Mouse (Mus musculus): ENCODE measurements at regions not wholly inside any gene's neighbourhood (a gene's known extent, or its start where the extent isn't known, plus 50 kb on each side); places are given as distances from the start of the nearest gene placed in this dataset.
A peak's percentile ranks its signal among the peaks of the same experiment; 100 is the strongest.

GRCm38 (mm10) chr1:185103803-185104202 is 100.1 kb upstream of the Rab3gap2 start:
- H3K9ac ChIP-seq (ENCODE audit: low read length): no peak overlapping the region
- WGBS: 32% methylated on average over 4 of the region's 4 CpGs
- no peak for ATAC-seq (ENCODE audit: insufficient number of reproducible peaks, insufficient read depth, low FRiP score, low read depth)
- no peaks in the 10 kb centered on the region for H3K27me3 ChIP-seq (ENCODE audit: control insufficient read depth, insufficient read depth, low read length)
- peaks cover 8 to 10% of the 10 kb centered on the region in 2 experiments; a peak in 3 of 4 replicates for H3K4me1 ChIP-seq (ENCODE audit: control insufficient read depth in 2 of 2, insufficient read depth in 2 of 2, low read length in 2 of 2)
- no peaks in the 10 kb centered on the region for H3K36me3 ChIP-seq (ENCODE audit: control insufficient read depth, insufficient read depth, low read length)
- no peaks in the 10 kb centered on the region for H3K9me3 ChIP-seq (ENCODE audit: control insufficient read depth, low read length)
- H3K27ac ChIP-seq (replicated peaks in 1 of 2; ENCODE audit: control insufficient read depth in 1 of 2, insufficient read depth in 1 of 2, low read depth in 2 of 2, low read length in 2 of 2): no peak overlapping the region
- H3K4me3 ChIP-seq (ENCODE audit: control insufficient read depth in 1 of 2, insufficient read depth in 1 of 2, low read depth in 1 of 2, low read length in 2 of 2): no peak overlapping the region
- no peak overlapping the region for H3K4me2 ChIP-seq (ENCODE audit: low read length)

GRCm38 (mm10) chr1:185098975-185099958 is 99.9 kb upstream of the Mark1 start:
- ATAC-seq (ENCODE audit: insufficient number of reproducible peaks, insufficient read depth, low FRiP score, low read depth): no peak
- H3K4me2 ChIP-seq (ENCODE audit: low read length): no peak overlapping the region; the same call in 1 of the 2 replicates
- no peak overlapping the region for H3K9ac ChIP-seq (ENCODE audit: low read length)

GRCm38 (mm10) chr1:185098195-185098974 is 99.0 kb upstream of the Mark1 start:
- no peak for ATAC-seq (ENCODE audit: insufficient number of reproducible peaks, insufficient read depth, low FRiP score, low read depth)
- Histone ChIP-seq H3K4me2 (ENCODE audit: low read length) (peak overlapping the region; percentile 16), H3K4me3 (ENCODE audit: control insufficient read depth in 1 of 2, insufficient read depth in 1 of 2, low read depth in 1 of 2, low read length in 2 of 2) (no peak overlapping the region), H3K9ac (ENCODE audit: low read length) (no peak overlapping the region), H3K4me1 (ENCODE audit: control insufficient read depth in 2 of 2, insufficient read depth in 2 of 2, low read length in 2 of 2) (peaks cover 11 to 19% of the 10 kb centered on the region in 2 experiments), H3K36me3 (ENCODE audit: control insufficient read depth, insufficient read depth, low read length) (no peaks in the 10 kb centered on the region), H3K27ac (replicated peaks in 1 of 2; ENCODE audit: control insufficient read depth in 1 of 2, insufficient read depth in 1 of 2, low read depth in 2 of 2, low read length in 2 of 2) (peak overlapping the region; percentile 39 to 66), H3K9me3 (ENCODE audit: control insufficient read depth, low read length) (no peaks in the 10 kb centered on the region), H3K27me3 (ENCODE audit: control insufficient read depth, insufficient read depth, low read length) (no peaks in the 10 kb centered on the region)
- WGBS: 18% methylated on average over 17 of the region's 17 CpGs

More at GRCm38 (mm10) chr1:185098975-185099958, 99.9 kb upstream of the Mark1 start:
- 36% methylated on average over 18 of the region's 18 CpGs for WGBS
- no peak overlapping the region for H3K4me3 ChIP-seq (ENCODE audit: control insufficient read depth in 1 of 2, insufficient read depth in 1 of 2, low read depth in 1 of 2, low read length in 2 of 2)
- H3K36me3 ChIP-seq (ENCODE audit: control insufficient read depth, insufficient read depth, low read length): no peaks in the 10 kb centered on the region
- H3K4me1 ChIP-seq (ENCODE audit: control insufficient read depth in 2 of 2, insufficient read depth in 2 of 2, low read length in 2 of 2): peaks cover 11 to 19% of the 10 kb centered on the region in 2 experiments
- no peaks in the 10 kb centered on the region for H3K27me3 ChIP-seq (ENCODE audit: control insufficient read depth, insufficient read depth, low read length)
- H3K27ac ChIP-seq (replicated peaks in 1 of 2; ENCODE audit: control insufficient read depth in 1 of 2, insufficient read depth in 1 of 2, low read depth in 2 of 2, low read length in 2 of 2): peak overlapping the region; percentile 28 to 66
- H3K9me3 ChIP-seq (ENCODE audit: control insufficient read depth, low read length): no peaks in the 10 kb centered on the region

- ATAC-seq (ENCODE audit: insufficient number of reproducible peaks, insufficient read depth, low FRiP score, low read depth): no peak
- H3K36me3 ChIP-seq (ENCODE audit: control insufficient read depth, insufficient read depth, low read length): no peaks in the 10 kb centered on the region
Observed at GRCm38 (mm10) chr1:185096741-185097140, 97.4 kb upstream of the Mark1 start.

GRCm38 (mm10) chr1:185092757-185093156 is 93.4 kb upstream of the Mark1 start:
- H3K9me3 ChIP-seq (ENCODE audit: control insufficient read depth, low read length): no peaks in the 10 kb centered on the region
- H3K4me2 ChIP-seq (ENCODE audit: low read length): no peak overlapping the region
- no peaks in the 10 kb centered on the region for H3K27me3 ChIP-seq (ENCODE audit: control insufficient read depth, insufficient read depth, low read length)
- ATAC-seq (ENCODE audit: insufficient number of reproducible peaks, insufficient read depth, low FRiP score, low read depth): no peak
- peaks cover 7 to 12% of the 10 kb centered on the region in 2 experiments for H3K4me1 ChIP-seq (ENCODE audit: control insufficient read depth in 2 of 2, insufficient read depth in 2 of 2, low read length in 2 of 2)
- 86% methylated on average over 5 of the region's 5 CpGs for WGBS
- H3K36me3 ChIP-seq (ENCODE audit: control insufficient read depth, insufficient read depth, low read length): no peaks in the 10 kb centered on the region
- H3K9ac ChIP-seq (ENCODE audit: low read length): no peak overlapping the region
- H3K27ac ChIP-seq (replicated peaks in 1 of 2; ENCODE audit: control insufficient read depth in 1 of 2, insufficient read depth in 1 of 2, low read depth in 2 of 2, low read length in 2 of 2): no peak overlapping the region
- no peak overlapping the region for H3K4me3 ChIP-seq (ENCODE audit: control insufficient read depth in 1 of 2, insufficient read depth in 1 of 2, low read depth in 1 of 2, low read length in 2 of 2)

More at GRCm38 (mm10) chr1:185096741-185097140, 97.4 kb upstream of the Mark1 start:
- Histone ChIP-seq H3K4me2 (ENCODE audit: low read length) (no peak overlapping the region), H3K27ac (replicated peaks in 1 of 2; ENCODE audit: control insufficient read depth in 1 of 2, insufficient read depth in 1 of 2, low read depth in 2 of 2, low read length in 2 of 2) (no peak overlapping the region), H3K27me3 (ENCODE audit: control insufficient read depth, insufficient read depth, low read length) (no peaks in the 10 kb centered on the region), H3K9me3 (ENCODE audit: control insufficient read depth, low read length) (no peaks in the 10 kb centered on the region), H3K4me1 (ENCODE audit: control insufficient read depth in 2 of 2, insufficient read depth in 2 of 2, low read length in 2 of 2) (peaks cover 17 to 23% of the 10 kb centered on the region in 2 experiments), H3K4me3 (ENCODE audit: control insufficient read depth in 1 of 2, insufficient read depth in 1 of 2, low read depth in 1 of 2, low read length in 2 of 2) (no peak overlapping the region), H3K9ac (ENCODE audit: low read length) (no peak overlapping the region)
- WGBS: 70% methylated on average over 4 of the region's 4 CpGs

- no peak overlapping the region for H3K4me3 ChIP-seq (ENCODE audit: control insufficient read depth in 1 of 2, insufficient read depth in 1 of 2, low read depth in 1 of 2, low read length in 2 of 2)
- no peaks in the 10 kb centered on the region for H3K9me3 ChIP-seq (ENCODE audit: control insufficient read depth, low read length)
- peak overlapping the region; percentile 43; the same call in 1 of the 2 replicates for H3K9ac ChIP-seq (ENCODE audit: low read length)
- H3K4me2 ChIP-seq (ENCODE audit: low read length): peak overlapping the region; percentile 51
- peaks cover 7 to 12% of the 10 kb centered on the region in 2 experiments for H3K4me1 ChIP-seq (ENCODE audit: control insufficient read depth in 2 of 2, insufficient read depth in 2 of 2, low read length in 2 of 2)
- WGBS: 21% methylated on average over 21 of the region's 21 CpGs
- no peak overlapping the region for H3K27ac ChIP-seq (replicated peaks in 1 of 2; ENCODE audit: control insufficient read depth in 1 of 2, insufficient read depth in 1 of 2, low read depth in 2 of 2, low read length in 2 of 2)
- H3K36me3 ChIP-seq (ENCODE audit: control insufficient read depth, insufficient read depth, low read length): no peaks in the 10 kb centered on the region
- ATAC-seq (ENCODE audit: insufficient number of reproducible peaks, insufficient read depth, low FRiP score, low read depth): no peak
- H3K27me3 ChIP-seq (ENCODE audit: control insufficient read depth, insufficient read depth, low read length): no peaks in the 10 kb centered on the region
Observed at GRCm38 (mm10) chr1:185091816-185092558, 92.6 kb upstream of the Mark1 start.

GRCm38 (mm10) chr1:185089196-185089595 is 89.8 kb upstream of the Mark1 start:
- peak overlapping the region in 1 of 2 experiments; percentile 17; a peak in 1 of 4 replicates for H3K27ac ChIP-seq (replicated peaks in 1 of 2; ENCODE audit: control insufficient read depth in 1 of 2, insufficient read depth in 1 of 2, low read depth in 2 of 2, low read length in 2 of 2)
- 96% methylated on average over 2 of the region's 2 CpGs for WGBS

More at GRCm38 (mm10) chr1:185089196-185089595, 89.8 kb upstream of the Mark1 start:
- Histone ChIP-seq H3K9ac (ENCODE audit: low read length) (no peak overlapping the region), H3K4me3 (ENCODE audit: control insufficient read depth in 1 of 2, insufficient read depth in 1 of 2, low read depth in 1 of 2, low read length in 2 of 2) (no peak overlapping the region), H3K4me2 (ENCODE audit: low read length) (no peak overlapping the region), H3K27me3 (ENCODE audit: control insufficient read depth, insufficient read depth, low read length) (no peaks in the 10 kb centered on the region), H3K9me3 (ENCODE audit: control insufficient read depth, low read length) (peaks cover 6% of the 10 kb centered on the region; the same call in 1 of the 2 replicates), H3K36me3 (ENCODE audit: control insufficient read depth, insufficient read depth, low read length) (no peaks in the 10 kb centered on the region), H3K4me1 (ENCODE audit: control insufficient read depth in 2 of 2, insufficient read depth in 2 of 2, low read length in 2 of 2) (peaks cover 7 to 12% of the 10 kb centered on the region in 2 experiments)
- no peak for ATAC-seq (ENCODE audit: insufficient number of reproducible peaks, insufficient read depth, low FRiP score, low read depth)
